Comparison of ENCODE assay signal across 26 mouse cellular contexts in genomic region chr17:88093798-88094197, GRCm38 (mm10). TPM values are rescaled to one million over a fixed set of nuclear protein-coding genes. Genes with fewer than 3 reads are reported as not detected.
A peak's percentile ranks its signal among the peaks of the same experiment; 100 is the strongest.
DNase-seq lines count a peak whose midpoint lies in the region; ATAC-seq and TF ChIP-seq lines count a peak whose summit lies in the region.
"Had no signal": no experiment of that assay in that cellular context is flagged by ENCODE, and none has a peak within 500 bp of the region (broad histone marks: within the 10 kb centered on the region; RNA-seq: fewer than 3 reads in every experiment).

No protein-coding gene starts in this region.

- TF ChIP-seq CTCF in hindbrain, postnatal 0 days (IDR thresholded peaks at IDR 0.05; ENCODE audit: low read depth) = no peak

- ATAC-seq in forebrain, embryonic 15.5 days (replicated peaks) = 0 out of 2 replicates have a peak, but pooled peaks have one; percentile 46
- no peak for ATAC-seq in forebrain, embryonic 11.5 days (replicated peaks; ENCODE audit: low FRiP score)
- no peak for ATAC-seq in hindbrain, postnatal 0 days
- ATAC-seq in hindbrain, embryonic 16.5 days = no peak
- no peak for ATAC-seq in neural tube, embryonic 13.5 days (ENCODE audit: low read depth)
- ATAC-seq in neural tube, embryonic 15.5 days (ENCODE audit: low FRiP score) = no peak
- ATAC-seq: activated CD4-positive, CD25-positive, alpha-beta regulatory T cell, adult 4 months; CD4-positive, CD25-positive, alpha-beta regulatory T cell, adult 4 months; intestine, embryonic 15.5 days had no signal

- 0 out of 2 replicates have a peak overlapping the region, but pooled peaks have one; percentile 31 for H3K27ac ChIP-seq in forebrain, embryonic 15.5 days (replicated peaks)
- H3K27ac ChIP-seq in forebrain, embryonic 11.5 days (ENCODE audit: low read depth, low read length) = no peak overlapping the region
- no peak overlapping the region for H3K27ac ChIP-seq in hindbrain, postnatal 0 days
- H3K27ac ChIP-seq in hindbrain, embryonic 16.5 days (ENCODE audit: low read depth, low read length) = no peak overlapping the region
- 0 out of 2 replicates have a peak overlapping the region, but pooled peaks have one; percentile 33 for H3K27ac ChIP-seq in neural tube, embryonic 13.5 days (replicated peaks)
- no peak overlapping the region for H3K27ac ChIP-seq in neural tube, embryonic 15.5 days (replicated peaks)
- H3K27ac ChIP-seq: embryonic facial prominence, embryonic 10.5 days; embryonic facial prominence, embryonic 13.5 days; gastrocnemius, adult 2 months; hindbrain, embryonic 13.5 days; intestine, embryonic 15.5 days had no signal

- WGBS in forebrain, embryonic 15.5 days = 55% methylated on average over 10 of the region's 10 CpGs
- 89% methylated on average over 10 of the region's 10 CpGs for WGBS in forebrain, embryonic 11.5 days
- WGBS in hindbrain, postnatal 0 days = 58% methylated on average over 10 of the region's 10 CpGs
- WGBS in hindbrain, embryonic 16.5 days = 71% methylated on average over 10 of the region's 10 CpGs
- 80% methylated on average over 10 of the region's 10 CpGs for WGBS in neural tube, embryonic 13.5 days
- WGBS in neural tube, embryonic 15.5 days = 68% methylated on average over 10 of the region's 10 CpGs

- peak overlapping the region; percentile 17; the same call in 1 of the 2 replicates for H3K4me2 ChIP-seq in forebrain, embryonic 15.5 days (replicated peaks)
- no peak overlapping the region for H3K4me2 ChIP-seq in forebrain, embryonic 11.5 days (ENCODE audit: low read depth, low read length, severe bottlenecking)
- H3K4me2 ChIP-seq in hindbrain, postnatal 0 days (ENCODE audit: low read depth, low read length) = peak overlapping the region; percentile 40; the same call in 1 of the 2 replicates
- H3K4me2 ChIP-seq in hindbrain, embryonic 16.5 days (ENCODE audit: low read length) = no peak overlapping the region
- H3K4me2 ChIP-seq in neural tube, embryonic 13.5 days = no peak overlapping the region
- H3K4me2 ChIP-seq in neural tube, embryonic 15.5 days = peak overlapping the region; percentile 31; the same call in 1 of the 2 replicates
- H3K4me2 ChIP-seq: embryonic facial prominence, embryonic 13.5 days; heart, embryonic 11.5 days; intestine, embryonic 15.5 days had no signal

- H3K27me3 ChIP-seq in forebrain, embryonic 15.5 days = no peaks in the 10 kb centered on the region
- H3K27me3 ChIP-seq in forebrain, embryonic 11.5 days (ENCODE audit: control insufficient read depth, insufficient read depth, low read length) = no peaks in the 10 kb centered on the region
- no peaks in the 10 kb centered on the region for H3K27me3 ChIP-seq in hindbrain, postnatal 0 days (ENCODE audit: insufficient read depth, low read length)
- H3K27me3 ChIP-seq in hindbrain, embryonic 16.5 days (replicated peaks; ENCODE audit: control insufficient read depth, insufficient read depth, low read length) = no peaks in the 10 kb centered on the region
- no peaks in the 10 kb centered on the region for H3K27me3 ChIP-seq in neural tube, embryonic 13.5 days
- H3K27me3 ChIP-seq in neural tube, embryonic 15.5 days (replicated peaks) = no peaks in the 10 kb centered on the region
- H3K27me3 ChIP-seq: embryonic facial prominence, embryonic 13.5 days; hindbrain, embryonic 13.5 days; intestine, embryonic 15.5 days had no signal

- H3K4me1 ChIP-seq in forebrain, embryonic 15.5 days = 0 out of 2 replicates have a peak, but pooled peaks cover 5% of the 10 kb centered on the region
- no peaks in the 10 kb centered on the region for H3K4me1 ChIP-seq in forebrain, embryonic 11.5 days (replicated peaks; ENCODE audit: control insufficient read depth, insufficient read depth, low read length)
- H3K4me1 ChIP-seq in hindbrain, postnatal 0 days (ENCODE audit: insufficient read depth, low read length) = no peaks in the 10 kb centered on the region
- no peaks in the 10 kb centered on the region for H3K4me1 ChIP-seq in hindbrain, embryonic 16.5 days (ENCODE audit: control insufficient read depth, insufficient read depth, low read depth, low read length)
- H3K4me1 ChIP-seq in neural tube, embryonic 13.5 days (replicated peaks) = no peaks in the 10 kb centered on the region; the same call in 1 of the 2 replicates
- H3K4me1 ChIP-seq in neural tube, embryonic 15.5 days = peaks cover 2% of the 10 kb centered on the region; the same call in 1 of the 2 replicates
- H3K4me1 ChIP-seq: embryonic facial prominence, embryonic 10.5 days; embryonic facial prominence, embryonic 13.5 days; intestine, embryonic 15.5 days had no signal

- no peaks in the 10 kb centered on the region for H3K36me3 ChIP-seq in forebrain, embryonic 15.5 days
- no peaks in the 10 kb centered on the region for H3K36me3 ChIP-seq in forebrain, embryonic 11.5 days (ENCODE audit: control insufficient read depth, insufficient read depth, low read length)
- H3K36me3 ChIP-seq in hindbrain, postnatal 0 days (ENCODE audit: insufficient read depth, low read length) = no peaks in the 10 kb centered on the region
- H3K36me3 ChIP-seq in hindbrain, embryonic 16.5 days (ENCODE audit: control insufficient read depth, insufficient read depth, low read length) = no peaks in the 10 kb centered on the region
- no peaks in the 10 kb centered on the region for H3K36me3 ChIP-seq in neural tube, embryonic 13.5 days
- H3K36me3 ChIP-seq in neural tube, embryonic 15.5 days = no peaks in the 10 kb centered on the region
- H3K36me3 ChIP-seq: embryonic facial prominence, embryonic 10.5 days; embryonic facial prominence, embryonic 13.5 days; hindbrain, embryonic 13.5 days; intestine, embryonic 15.5 days had no signal

- H3K9me3 ChIP-seq in forebrain, embryonic 15.5 days = no peaks in the 10 kb centered on the region
- no peaks in the 10 kb centered on the region for H3K9me3 ChIP-seq in forebrain, embryonic 11.5 days (ENCODE audit: control insufficient read depth, low read length)
- H3K9me3 ChIP-seq in hindbrain, postnatal 0 days (ENCODE audit: low read length) = no peaks in the 10 kb centered on the region
- H3K9me3 ChIP-seq in hindbrain, embryonic 16.5 days (ENCODE audit: control insufficient read depth, low read length) = no peaks in the 10 kb centered on the region
- H3K9me3 ChIP-seq in neural tube, embryonic 13.5 days = no peaks in the 10 kb centered on the region
- no peaks in the 10 kb centered on the region for H3K9me3 ChIP-seq in neural tube, embryonic 15.5 days (replicated peaks)
- H3K9me3 ChIP-seq: embryonic facial prominence, embryonic 10.5 days; embryonic facial prominence, embryonic 13.5 days; hindbrain, embryonic 13.5 days; intestine, embryonic 15.5 days had no signal

- no peak for DNase-seq in forebrain, embryonic 11.5 days (ENCODE audit: low spot score)
- no peak for DNase-seq in hindbrain, postnatal 0 days (ENCODE audit: low spot score)
- DNase-seq in neural tube, embryonic 10.5 days (ENCODE audit: extremely low spot score, low spot score) = no peak
- DNase-seq in cerebellum, adult 8-10 months = no peak
- DNase-seq: adrenal gland, adult 8-10 months; adrenal gland, postnatal 36 days; cerebellum, adult 11 months; cerebellum, adult 2 months; cerebellum, postnatal 36 days; embryo, embryonic 11 days; gastrocnemius, adult 2 months; gastrocnemius, postnatal 14 days; heart, adult 11 months; kidney, adult 11 months had no signal

- H3K9ac ChIP-seq in forebrain, embryonic 15.5 days (replicated peaks) = no peak overlapping the region
- no peak overlapping the region for H3K9ac ChIP-seq in forebrain, embryonic 11.5 days (ENCODE audit: low read length)
- no peak overlapping the region for H3K9ac ChIP-seq in hindbrain, postnatal 0 days (replicated peaks; ENCODE audit: low read length)
- H3K9ac ChIP-seq in hindbrain, embryonic 16.5 days (ENCODE audit: low read depth, low read length) = no peak overlapping the region
- no peak overlapping the region for H3K9ac ChIP-seq in neural tube, embryonic 13.5 days
- H3K9ac ChIP-seq in neural tube, embryonic 15.5 days (replicated peaks) = no peak overlapping the region
- H3K9ac ChIP-seq: embryonic facial prominence, embryonic 13.5 days; hindbrain, embryonic 13.5 days; intestine, embryonic 15.5 days had no signal

- H3K4me3 ChIP-seq in forebrain, embryonic 15.5 days = no peak overlapping the region
- no peak overlapping the region for H3K4me3 ChIP-seq in forebrain, embryonic 11.5 days (ENCODE audit: low read depth, low read length)
- H3K4me3 ChIP-seq in hindbrain, postnatal 0 days (ENCODE audit: low read length) = no peak overlapping the region
- H3K4me3 ChIP-seq in hindbrain, embryonic 16.5 days (ENCODE audit: low read length) = no peak overlapping the region
- no peak overlapping the region for H3K4me3 ChIP-seq in neural tube, embryonic 13.5 days
- no peak overlapping the region for H3K4me3 ChIP-seq in neural tube, embryonic 15.5 days (replicated peaks)
- H3K4me3 ChIP-seq: embryonic facial prominence, embryonic 10.5 days; embryonic facial prominence, embryonic 13.5 days; erythroblast, embryonic 14.5 days; gastrocnemius, adult 2 months; hindbrain, embryonic 13.5 days; intestine, embryonic 15.5 days had no signal

RNA-seq across cellular contexts. Expression of gene Fbxo11, which starts 28.7 kb away (rescaled TPM):
- polyA plus RNA-seq in forebrain, embryonic 15.5 days (2015; fragmentation: Nextera tagmentation; extraction: Ambion mirVana) = 35.8 and 35.9 TPM in 2 replicates
- polyA plus RNA-seq in forebrain, embryonic 11.5 days (2014; fragmentation: Nextera tagmentation; extraction: Ambion mirVana) = 40.0 and 41.1 TPM in 2 replicates
- total RNA-seq in hindbrain, postnatal 0 days (2014; rRNA removed) = 39.3 and 39.5 TPM in 2 replicates
- polyA plus RNA-seq in hindbrain, postnatal 0 days (2015; fragmentation: Nextera tagmentation; extraction: Ambion mirVana) = 23.1 and 23.7 TPM in 2 replicates
- 21.3 and 23.7 TPM in 2 replicates for polyA plus RNA-seq in hindbrain, embryonic 16.5 days (2015; fragmentation: Nextera tagmentation; extraction: Ambion mirVana)
- 30.7 and 30.9 TPM in 2 replicates for polyA plus RNA-seq in neural tube, embryonic 13.5 days (2015; fragmentation: Nextera tagmentation; extraction: Ambion mirVana)
- 22.8 and 28.4 TPM in 2 replicates for polyA plus RNA-seq in neural tube, embryonic 15.5 days (2015; fragmentation: Nextera tagmentation; extraction: Ambion mirVana)

Comparison
In these comparisons a context has a peak if more than half of its experiments do, and no peak if none do; other contexts are left out.
1. H3K27ac ChIP-seq: peak in forebrain, embryonic 15.5 days (single experiment) and neural tube, embryonic 13.5 days (single experiment); none in forebrain, embryonic 11.5 days (single experiment), hindbrain, postnatal 0 days (single experiment), hindbrain, embryonic 16.5 days (single experiment) and neural tube, embryonic 15.5 days (single experiment).
2. H3K4me2 ChIP-seq: peak in forebrain, embryonic 15.5 days (single experiment), hindbrain, postnatal 0 days (single experiment) and neural tube, embryonic 15.5 days (single experiment); none in forebrain, embryonic 11.5 days (single experiment), hindbrain, embryonic 16.5 days (single experiment) and neural tube, embryonic 13.5 days (single experiment).